Mouse (Mus musculus) embryonic facial prominence, embryonic 15.5 days (tissue): Measurements from ENCODE around the gene Nwd2. TPM values are rescaled to one million over a fixed set of nuclear protein-coding genes. Genes with fewer than 3 reads are reported as not detected.

Experiments used
- ATAC-seq: fragments of 200-750 bp; cut with Nextera tagmentation; 2 replicates; pipeline ENCODE4 v1.8.0; 2017; ENCODE audit warnings: low read depth, moderate TSS enrichment; ENCODE audit not compliant: insufficient number of reproducible peaks, low FRiP score, low TSS enrichment
- H3K27ac ChIP-seq: fragments of 300-500 bp; sonication (generic); replicated peaks from 2 replicates; pipeline ENCODE4 v1.5.1; 2015; ENCODE audit warnings: mild to moderate bottlenecking, inconsistent platforms
- H3K27me3 ChIP-seq: fragments of 300-500 bp; sonication (generic); 2 replicates; pipeline ENCODE4 v1.6.1; 2015; ENCODE audit warnings: inconsistent platforms
- H3K36me3 ChIP-seq: fragments of 300-500 bp; sonication (generic); 2 replicates; pipeline ENCODE4 v1.6.1; 2015; ENCODE audit warnings: mild to moderate bottlenecking, inconsistent platforms
- H3K4me1 ChIP-seq: fragments of 300-500 bp; sonication (generic); 2 replicates; pipeline ENCODE4 v1.6.1; 2015; ENCODE audit warnings: inconsistent platforms
- H3K4me2 ChIP-seq: fragments of 300-500 bp; sonication (generic); replicated peaks from 2 replicates; pipeline ENCODE4 v1.6.1; 2015; ENCODE audit warnings: mild to moderate bottlenecking, inconsistent platforms
- H3K4me3 ChIP-seq: fragments of 300-500 bp; sonication (generic); replicated peaks from 2 replicates; pipeline ENCODE4 v1.5.1; 2015; ENCODE audit warnings: mild to moderate bottlenecking, inconsistent platforms
- H3K9ac ChIP-seq: fragments of 300-500 bp; sonication (generic); 2 replicates; pipeline ENCODE4 v1.6.1; 2015; ENCODE audit warnings: inconsistent platforms
- H3K9me3 ChIP-seq: fragments of 300-500 bp; sonication (generic); replicated peaks from 2 replicates; pipeline ENCODE4 v1.6.1; 2016; ENCODE audit warnings: inconsistent platforms
- WGBS: fragments of 180-500 bp; shearing (Covaris S2); methylation state at CpG from one replicate; pipeline ENCODE4 v1.1.7; 2015; 5-methylcytosine and 5-hydroxymethylcytosine counted together
- polyA plus RNA-seq: library from polyadenylated mRNA; unstranded; fragments of >200 nt; fragmentation: Nextera tagmentation; extraction: Ambion mirVana; gene quantifications from 2 replicates; pipeline ENCODE4 v1.2.1, GENCODE M21; 2015

Nwd2 gene
- polyA plus RNA-seq, 1 experiment from 2014 or later = 0.32 TPM

GRCm38 (mm10) chr5:63833955-63834354 is 185.1 kb downstream of the Nwd2 start:
- Histone ChIP-seq H3K4me3 (no peak overlapping the region), H3K9ac (no peak overlapping the region), H3K27ac (no peak overlapping the region), H3K4me1 (no peaks in the 10 kb centered on the region), H3K36me3 (no peaks in the 10 kb centered on the region), H3K4me2 (no peak overlapping the region), H3K9me3 (no peaks in the 10 kb centered on the region), H3K27me3 (no peaks in the 10 kb centered on the region)
- WGBS = 61% methylated on average over 5 of the region's 5 CpGs
- ATAC-seq = no peak

- Histone ChIP-seq H3K9me3 (no peaks in the 10 kb centered on the region), H3K4me2 (no peak overlapping the region), H3K4me3 (no peak overlapping the region), H3K4me1 (no peaks in the 10 kb centered on the region), H3K27ac (no peak overlapping the region), H3K27me3 (no peaks in the 10 kb centered on the region), H3K36me3 (no peaks in the 10 kb centered on the region), H3K9ac (no peak overlapping the region)
- ATAC-seq = no peak
- 57% methylated on average over 3 of the region's 3 CpGs for WGBS
These were observed 185.5 kb downstream of the Nwd2 start for GRCm38 (mm10) chr5:63834435-63834834.

DNA sequence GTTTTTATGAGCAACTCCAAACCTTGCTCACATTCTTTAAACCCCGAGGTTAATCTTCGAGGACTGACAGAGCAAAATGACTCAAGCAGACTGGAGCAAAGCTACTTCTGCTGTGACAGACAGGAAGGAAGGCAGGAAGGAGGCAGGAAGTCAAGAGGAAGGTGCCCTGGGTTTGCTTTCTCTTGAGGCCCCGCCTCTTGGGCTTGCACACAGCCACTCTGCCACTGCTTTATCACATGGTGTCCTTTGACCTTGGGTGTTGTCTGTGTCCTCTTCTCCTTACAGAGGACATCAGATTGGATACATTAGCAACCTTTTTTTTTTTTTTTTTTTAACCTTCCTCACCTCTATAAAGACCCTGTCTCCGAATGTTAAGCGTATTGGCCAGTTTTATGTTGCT is 188.2 kb downstream of the Nwd2 start:
- Histone ChIP-seq H3K9ac (no peak overlapping the region), H3K36me3 (no peaks in the 10 kb centered on the region), H3K27me3 (no peaks in the 10 kb centered on the region), H3K4me1 (no peaks in the 10 kb centered on the region), H3K9me3 (no peaks in the 10 kb centered on the region), H3K4me2 (no peak overlapping the region), H3K4me3 (no peak overlapping the region), H3K27ac (no peak overlapping the region)
- ATAC-seq = no peak
- WGBS = 75% methylated on average over 5 of the region's 5 CpGs

GRCm38 (mm10) chr5:63837851-63838250 is 188.9 kb downstream of the Nwd2 start:
- 90% methylated on average over 2 of the region's 2 CpGs for whole genome bisulfite sequencing
- Histone ChIP-seq H3K4me2 (no peak overlapping the region), H3K4me1 (no peaks in the 10 kb centered on the region), H3K27me3 (no peaks in the 10 kb centered on the region), H3K36me3 (no peaks in the 10 kb centered on the region), H3K4me3 (no peak overlapping the region), H3K9ac (no peak overlapping the region), H3K9me3 (no peaks in the 10 kb centered on the region), H3K27ac (no peak overlapping the region)
- no peak for ATAC-seq

DNA sequence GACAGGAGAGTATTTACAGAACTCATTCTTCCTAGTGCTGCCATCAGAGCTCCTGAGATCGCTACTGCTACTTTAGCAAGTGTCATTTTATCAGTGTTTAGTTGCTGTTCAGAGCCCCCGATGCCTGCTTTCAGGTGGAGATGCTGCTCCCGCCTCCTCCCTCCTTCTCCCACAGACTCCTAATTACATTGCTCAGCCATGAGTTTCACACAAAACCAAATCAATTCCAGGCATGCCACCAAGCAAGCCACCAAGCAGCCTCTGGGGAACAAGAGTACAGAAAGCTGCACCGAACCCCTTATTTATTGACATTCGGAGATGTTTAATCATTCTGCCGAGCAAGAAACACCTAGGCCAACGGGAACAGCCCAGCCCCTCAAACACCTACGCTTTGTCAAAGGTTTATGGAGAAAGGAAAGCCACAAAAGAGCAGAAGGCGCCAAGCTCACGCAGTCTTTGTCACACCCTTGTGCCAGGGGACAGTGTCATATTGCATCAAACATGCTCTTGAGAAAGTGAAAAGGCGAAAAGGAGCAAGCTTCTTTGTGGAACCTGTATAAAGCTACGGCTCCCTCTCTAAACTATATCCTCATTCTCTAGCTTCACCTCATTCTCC is 191.0 kb downstream of the Nwd2 start:
- H3K4me1 ChIP-seq = no peaks in the 10 kb centered on the region
- H3K9ac ChIP-seq = no peak overlapping the region
- no peak for ATAC-seq
- H3K4me3 ChIP-seq = no peak overlapping the region
- no peaks in the 10 kb centered on the region for H3K9me3 ChIP-seq
- WGBS = 54% methylated on average over 12 of the region's 12 CpGs
- no peak overlapping the region for H3K4me2 ChIP-seq
- H3K27me3 ChIP-seq = no peaks in the 10 kb centered on the region
- no peaks in the 10 kb centered on the region for H3K36me3 ChIP-seq
- H3K27ac ChIP-seq = no peak overlapping the region

GRCm38 (mm10) chr5:63847080-63847479 is 198.2 kb downstream of the Nwd2 start:
- no peak overlapping the region for H3K4me3 ChIP-seq
- ATAC-seq = no peak
- 91% methylated on average over 8 of the region's 8 CpGs for WGBS

GRCm38 (mm10) chr5:63847541-63848226 is 198.8 kb downstream of the Nwd2 start:
- Histone ChIP-seq H3K9ac (no peak overlapping the region), H3K9me3 (no peaks in the 10 kb centered on the region), H3K36me3 (no peaks in the 10 kb centered on the region), H3K27me3 (no peaks in the 10 kb centered on the region), H3K4me1 (no peaks in the 10 kb centered on the region), H3K27ac (no peak overlapping the region), H3K4me3 (no peak overlapping the region), H3K4me2 (no peak overlapping the region)
- WGBS = 86% methylated on average over 13 of the region's 13 CpGs
- ATAC-seq = no peak

More at GRCm38 (mm10) chr5:63847080-63847479, 198.2 kb downstream of the Nwd2 start:
- Histone ChIP-seq H3K27ac (no peak overlapping the region), H3K4me1 (no peaks in the 10 kb centered on the region), H3K9ac (no peak overlapping the region), H3K4me2 (no peak overlapping the region), H3K27me3 (no peaks in the 10 kb centered on the region), H3K36me3 (no peaks in the 10 kb centered on the region), H3K9me3 (no peaks in the 10 kb centered on the region)

DNA sequence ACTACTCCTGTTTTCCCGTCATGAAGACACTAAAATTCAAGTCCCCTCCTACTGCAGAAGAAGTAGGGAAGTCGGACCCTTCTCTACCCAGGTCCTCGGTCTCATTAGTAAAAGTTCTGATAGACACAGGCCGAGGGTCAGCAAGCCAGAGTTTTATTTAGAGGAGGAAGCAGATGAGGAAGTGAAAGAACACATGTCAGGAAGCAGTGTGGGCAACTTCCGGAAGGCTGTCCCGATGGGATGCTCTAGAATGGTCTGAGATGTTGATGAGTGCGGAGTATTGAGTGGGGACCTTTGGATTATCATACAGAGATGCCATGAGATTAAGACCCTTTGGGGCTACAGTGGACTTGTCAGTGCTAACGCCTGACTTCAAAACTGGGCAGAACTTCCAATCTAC is 210.0 kb downstream of the Nwd2 start:
- ATAC-seq = no peak
- Histone ChIP-seq H3K4me1 (no peaks in the 10 kb centered on the region), H3K9me3 (no peaks in the 10 kb centered on the region), H3K9ac (no peak overlapping the region), H3K27ac (no peak overlapping the region), H3K36me3 (no peaks in the 10 kb centered on the region), H3K4me2 (no peak overlapping the region), H3K4me3 (no peak overlapping the region), H3K27me3 (no peaks in the 10 kb centered on the region)
- 80% methylated on average over 8 of the region's 8 CpGs for WGBS

Other genes starting within 250 kb of the Nwd2 start
- gene 0610040J01Rik, start 163.3 kb downstream of the Nwd2 start, polyA plus RNA-seq = 5.7 and 6.1 TPM in 2 replicates